Mouse (Mus musculus): ENCODE data around the gene Pet117. TPM values are rescaled to one million over a fixed set of nuclear protein-coding genes. Genes with fewer than 3 reads are reported as not detected.
"Not testable (repeated sequence)": the region's sequence is repeated elsewhere in the genome, so short reads cannot be mapped to it uniquely, and the experiment has no call there.

The Pet117 gene
- polyA plus RNA-seq, 1 experiment = not detected

- no peak for DNase-seq (ENCODE audit: low read depth)
- no peak for TF ChIP-seq CTCF (IDR thresholded peaks at IDR 0.05; ENCODE audit: borderline replicate concordance, extremely low read depth, insufficient read depth, insufficient read length)
- no peak for TF ChIP-seq POLR2A (IDR thresholded peaks at IDR 0.05; ENCODE audit: borderline replicate concordance, extremely low read depth, insufficient read depth, insufficient read length, poor library complexity, severe bottlenecking)
These were observed 31.1 kb upstream of the Pet117 start for GRCm38 (mm10) chr2:144337701-144338100.

GRCm38 (mm10) chr2:144338149-144338548, 30.6 kb upstream of the Pet117 start:
- not testable (repeated sequence) for DNase-seq (ENCODE audit: low read depth)

GRCm38 (mm10) chr2:144343158-144343557, 25.6 kb upstream of the Pet117 start:
- TF ChIP-seq POLR2A (IDR thresholded peaks at IDR 0.05; ENCODE audit: borderline replicate concordance, extremely low read depth, insufficient read depth, insufficient read length, poor library complexity, severe bottlenecking) (no peak), CTCF (IDR thresholded peaks at IDR 0.05; ENCODE audit: borderline replicate concordance, extremely low read depth, insufficient read depth, insufficient read length) (no peak)

GRCm38 (mm10) chr2:144348525-144348924, 20.3 kb upstream of the Pet117 start:
- TF ChIP-seq CTCF (IDR thresholded peaks at IDR 0.05; ENCODE audit: borderline replicate concordance, extremely low read depth, insufficient read depth, insufficient read length) = 0 out of 2 replicates have a peak, but pooled peaks have one; percentile 9
- TF ChIP-seq POLR2A (IDR thresholded peaks at IDR 0.05; ENCODE audit: borderline replicate concordance, extremely low read depth, insufficient read depth, insufficient read length, poor library complexity, severe bottlenecking) = no peak
- DNase-seq (ENCODE audit: low read depth) = no peak

More at GRCm38 (mm10) chr2:144343158-144343557, 25.6 kb upstream of the Pet117 start:
- DNase-seq (ENCODE audit: low read depth) = no peak

GRCm38 (mm10) chr2:144352843-144353242, 16.0 kb upstream of the Pet117 start:
- no peak for DNase-seq (ENCODE audit: low read depth)
- TF ChIP-seq CTCF (IDR thresholded peaks at IDR 0.05; ENCODE audit: borderline replicate concordance, extremely low read depth, insufficient read depth, insufficient read length) (no peak), POLR2A (IDR thresholded peaks at IDR 0.05; ENCODE audit: borderline replicate concordance, extremely low read depth, insufficient read depth, insufficient read length, poor library complexity, severe bottlenecking) (no peak)

GRCm38 (mm10) chr2:144369020-144369421, 225 bp downstream of the Pet117 start:
- DNase-seq (ENCODE audit: low read depth) = peak; percentile 88
- TF ChIP-seq CTCF (IDR thresholded peaks at IDR 0.05; ENCODE audit: borderline replicate concordance, extremely low read depth, insufficient read depth, insufficient read length) (no peak), POLR2A (IDR thresholded peaks at IDR 0.05; ENCODE audit: borderline replicate concordance, extremely low read depth, insufficient read depth, insufficient read length, poor library complexity, severe bottlenecking) (peak; percentile 75)

GRCm38 (mm10) chr2:144369511-144369910, 715 bp downstream of the Pet117 start:
- no peak for TF ChIP-seq POLR2A (IDR thresholded peaks at IDR 0.05; ENCODE audit: borderline replicate concordance, extremely low read depth, insufficient read depth, insufficient read length, poor library complexity, severe bottlenecking)
- DNase-seq (ENCODE audit: low read depth) = no peak

GRCm38 (mm10) chr2:144371566-144371965, 2.8 kb downstream of the Pet117 start:
- no peak for DNase-seq (ENCODE audit: low read depth)
- TF ChIP-seq POLR2A (IDR thresholded peaks at IDR 0.05; ENCODE audit: borderline replicate concordance, extremely low read depth, insufficient read depth, insufficient read length, poor library complexity, severe bottlenecking) (no peak), CTCF (IDR thresholded peaks at IDR 0.05; ENCODE audit: borderline replicate concordance, extremely low read depth, insufficient read depth, insufficient read length) (no peak)

- TF ChIP-seq CTCF (IDR thresholded peaks at IDR 0.05; ENCODE audit: borderline replicate concordance, extremely low read depth, insufficient read depth, insufficient read length) (no peak), POLR2A (IDR thresholded peaks at IDR 0.05; ENCODE audit: borderline replicate concordance, extremely low read depth, insufficient read depth, insufficient read length, poor library complexity, severe bottlenecking) (no peak)
- DNase-seq (ENCODE audit: low read depth) = no peak
These were observed 4.3 kb downstream of the Pet117 start for GRCm38 (mm10) chr2:144373063-144373462.

GRCm38 (mm10) chr2:144375063-144375703, 6.4 kb downstream of the Pet117 start:
- DNase-seq (ENCODE audit: low read depth) = no peak
- TF ChIP-seq POLR2A (IDR thresholded peaks at IDR 0.05; ENCODE audit: borderline replicate concordance, extremely low read depth, insufficient read depth, insufficient read length, poor library complexity, severe bottlenecking) (no peak), CTCF (IDR thresholded peaks at IDR 0.05; ENCODE audit: borderline replicate concordance, extremely low read depth, insufficient read depth, insufficient read length) (no peak)

GRCm38 (mm10) chr2:144381293-144381692, 12.5 kb downstream of the Pet117 start:
- TF ChIP-seq POLR2A (IDR thresholded peaks at IDR 0.05; ENCODE audit: borderline replicate concordance, extremely low read depth, insufficient read depth, insufficient read length, poor library complexity, severe bottlenecking) (no peak), CTCF (IDR thresholded peaks at IDR 0.05; ENCODE audit: borderline replicate concordance, extremely low read depth, insufficient read depth, insufficient read length) (no peak)

GRCm38 (mm10) chr2:144381741-144382140, 12.9 kb downstream of the Pet117 start:
- no peak for DNase-seq (ENCODE audit: low read depth)
- TF ChIP-seq CTCF (IDR thresholded peaks at IDR 0.05; ENCODE audit: borderline replicate concordance, extremely low read depth, insufficient read depth, insufficient read length) (no peak), POLR2A (IDR thresholded peaks at IDR 0.05; ENCODE audit: borderline replicate concordance, extremely low read depth, insufficient read depth, insufficient read length, poor library complexity, severe bottlenecking) (no peak)

More at GRCm38 (mm10) chr2:144381293-144381692, 12.5 kb downstream of the Pet117 start:
- no peak for DNase-seq (ENCODE audit: low read depth)

Measured in brain, embryonic 14.5 days (tissue).